Mouse (Mus musculus): Measurements from ENCODE around the gene Zfp788.
A peak's percentile ranks its signal among the peaks of the same experiment; 100 is the strongest.
"Not testable (repeated sequence)": the region's sequence is repeated elsewhere in the genome, so short reads cannot be mapped to it uniquely, and the experiment has no call there.

Zfp788 gene

DNA sequence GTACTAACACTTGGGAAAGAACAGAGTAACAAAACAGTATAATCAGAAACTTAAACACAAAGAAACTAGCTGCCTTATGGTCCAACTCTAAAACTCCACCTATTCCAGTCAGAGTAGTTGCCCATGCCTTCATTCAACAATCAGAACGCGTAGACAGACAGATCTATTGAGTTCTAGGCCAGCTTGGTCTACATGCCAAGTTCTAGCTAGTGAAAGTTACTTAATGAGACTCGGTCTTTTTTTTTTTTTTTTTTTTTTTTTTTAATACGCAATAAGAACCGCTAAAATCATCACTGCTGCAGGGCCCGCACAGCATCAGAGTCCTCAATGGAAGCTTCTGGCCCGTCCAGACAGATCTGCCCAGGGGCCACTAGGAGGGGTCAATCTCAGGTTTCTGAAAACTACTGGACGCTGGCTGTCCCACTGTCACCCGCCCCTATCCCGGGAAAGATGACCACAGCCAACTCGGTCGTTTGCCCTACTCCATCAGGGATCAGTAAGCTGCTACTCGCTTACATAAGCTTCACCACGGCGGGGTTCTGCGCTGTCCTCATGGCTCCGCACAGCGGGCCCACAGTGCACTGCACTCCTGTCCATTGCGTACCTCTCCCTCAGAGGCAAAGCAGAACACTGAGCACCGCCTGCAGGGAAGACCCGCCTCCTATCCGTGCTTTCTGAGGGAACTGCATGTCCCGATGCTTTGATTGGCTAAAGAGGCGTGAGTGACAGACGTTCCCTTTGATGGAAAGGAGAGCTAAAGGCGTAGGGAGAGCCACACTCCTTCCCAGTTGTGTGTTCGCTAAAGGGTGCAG, at the start of gene Zfp788:
Zfp788 (plus strand) TSS at position 795 of the 812 bp plus-strand sequence.
- DNase-seq (ENCODE audit: low spot score in 2 of 2): peak; percentile 82 to 88

DNA sequence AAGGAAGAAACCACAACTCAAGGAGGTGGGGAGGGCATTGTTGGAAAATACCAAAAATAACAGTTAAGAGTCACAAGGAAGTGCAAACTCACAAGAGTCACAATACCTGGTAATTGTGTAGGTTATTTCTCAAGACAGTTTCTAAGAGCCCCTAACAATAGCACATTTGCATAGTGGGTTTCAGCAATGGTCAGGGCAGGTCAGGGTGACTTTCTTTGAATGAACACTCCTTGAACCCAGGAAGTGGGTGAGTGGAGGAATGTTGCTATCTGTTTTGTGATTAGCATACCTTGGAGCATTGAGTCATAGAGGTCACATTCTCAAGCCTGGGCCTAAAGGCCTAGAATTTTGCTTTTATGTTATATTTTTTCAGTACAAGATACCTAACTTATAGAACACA, 45.2 kb upstream of the Zfp788 start:
- not testable (repeated sequence) for DNase-seq (ENCODE audit: low spot score in 2 of 2)

DNA sequence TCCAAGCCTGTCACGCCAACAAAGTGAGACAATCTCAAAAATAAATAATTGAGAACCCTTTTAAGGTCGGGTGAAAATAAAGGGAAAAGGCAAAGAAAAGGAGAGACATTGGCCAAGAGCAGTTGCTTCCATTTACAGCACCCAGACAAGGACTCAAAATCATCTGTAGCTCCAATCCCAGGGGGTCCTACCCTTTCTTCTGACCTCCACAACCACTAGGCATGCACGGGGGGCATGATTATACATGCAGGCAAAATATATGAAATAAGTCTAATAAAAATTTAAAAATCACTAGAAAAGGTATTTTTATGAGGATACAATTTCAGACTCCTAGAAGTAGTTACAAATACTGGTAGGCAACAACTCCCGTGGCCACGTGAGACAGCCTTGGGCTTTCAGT, 34.4 kb upstream of the Zfp788 start:
- no peak for DNase-seq (ENCODE audit: low spot score in 2 of 2)

DNA sequence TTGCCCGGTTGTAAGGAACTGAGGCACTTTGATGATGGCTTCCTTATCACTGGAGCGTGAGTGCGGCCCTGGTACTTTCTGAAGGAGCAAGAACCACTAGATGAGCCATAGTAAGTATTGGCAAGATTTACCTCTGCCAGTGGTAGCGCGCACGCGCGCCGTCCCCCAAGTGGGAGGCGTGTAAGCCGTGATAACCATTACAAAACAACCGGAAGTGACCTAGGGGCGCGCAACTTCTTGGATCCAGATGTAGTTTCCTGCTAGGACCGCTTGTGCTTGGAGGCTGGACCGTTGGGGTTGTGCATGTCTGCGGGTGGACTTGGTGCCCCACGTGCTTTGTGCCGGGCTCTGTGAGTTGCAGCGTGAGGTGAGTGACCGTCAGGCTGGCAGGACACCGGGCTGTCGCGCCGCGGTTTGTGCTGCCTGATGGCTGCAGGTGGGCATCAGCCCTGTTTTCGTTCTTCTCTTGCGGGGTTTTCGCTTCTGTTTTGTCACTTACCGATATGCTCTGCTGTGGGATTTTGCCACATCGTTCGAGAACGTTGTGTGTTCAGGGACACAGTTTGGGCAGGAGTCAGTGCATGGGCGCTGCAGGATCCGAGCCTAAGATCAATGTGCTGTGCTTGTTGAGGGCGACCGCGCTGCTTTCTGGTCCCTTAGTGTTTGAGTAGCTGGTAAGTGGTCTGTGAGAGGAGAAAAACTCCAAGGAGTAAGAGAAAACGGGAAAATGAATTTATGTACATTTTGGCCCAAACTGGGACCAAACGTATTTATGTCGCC, 33.8 kb upstream of the Zfp788 start, which contains the start of gene 2610021A01Rik:
2610021A01Rik (plus strand) TSS at position 197 of the 780 bp plus-strand sequence.
- peak; percentile 80 to 83 for DNase-seq (ENCODE audit: low spot score in 2 of 2)

DNA sequence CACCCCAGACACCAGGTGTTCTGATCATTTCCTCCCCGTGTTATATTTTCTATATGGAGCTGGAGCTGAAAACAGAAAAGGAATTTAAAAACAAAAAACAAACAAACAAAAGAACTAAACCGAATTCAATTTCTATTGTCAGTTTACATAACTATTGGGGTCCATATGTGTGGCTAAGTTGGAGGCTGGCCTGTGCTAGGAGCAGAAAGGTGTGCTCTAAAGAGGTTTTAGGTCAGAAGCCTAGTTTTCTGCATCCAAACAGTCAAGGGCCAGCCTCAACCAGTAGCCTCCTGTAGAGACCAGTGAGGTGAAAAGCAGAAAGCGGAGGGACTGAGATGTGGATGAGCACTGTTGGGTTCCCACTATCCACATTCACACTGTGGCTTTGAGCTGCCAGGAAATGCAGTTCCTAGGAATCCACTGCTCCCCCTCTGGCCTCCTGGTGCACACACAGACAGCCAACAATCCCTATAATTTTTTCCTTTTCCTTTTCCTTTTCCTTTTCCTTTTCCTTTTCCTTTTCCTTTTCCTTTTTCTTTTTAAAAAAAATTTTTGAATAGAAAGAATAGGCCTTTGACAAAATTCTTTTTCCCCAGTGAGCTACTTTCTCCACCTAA, 33.0 kb upstream of the Zfp788 start:
- DNase-seq (ENCODE audit: low spot score in 2 of 2): no peak

DNA sequence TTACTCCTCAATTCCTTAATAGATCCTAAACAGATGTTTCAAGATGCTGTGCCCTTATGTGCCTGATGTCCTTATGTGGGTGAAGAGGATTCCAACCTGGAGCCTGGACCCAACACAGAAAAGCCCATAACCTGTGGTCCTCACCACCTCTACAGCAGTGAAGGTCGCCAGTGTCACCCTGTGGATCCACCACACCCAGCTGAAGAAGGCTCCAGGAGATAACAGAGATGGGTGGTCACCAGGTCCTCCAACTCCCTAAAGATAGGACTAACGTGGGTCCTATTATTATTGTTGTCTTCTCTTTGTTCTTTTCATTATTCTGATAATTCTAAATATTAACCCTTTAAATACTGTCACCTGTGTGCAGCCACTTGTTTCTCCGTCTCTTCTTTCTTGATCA, 21.3 kb upstream of the Zfp788 start:
- DNase-seq (ENCODE audit: low spot score in 2 of 2): no peak

DNA sequence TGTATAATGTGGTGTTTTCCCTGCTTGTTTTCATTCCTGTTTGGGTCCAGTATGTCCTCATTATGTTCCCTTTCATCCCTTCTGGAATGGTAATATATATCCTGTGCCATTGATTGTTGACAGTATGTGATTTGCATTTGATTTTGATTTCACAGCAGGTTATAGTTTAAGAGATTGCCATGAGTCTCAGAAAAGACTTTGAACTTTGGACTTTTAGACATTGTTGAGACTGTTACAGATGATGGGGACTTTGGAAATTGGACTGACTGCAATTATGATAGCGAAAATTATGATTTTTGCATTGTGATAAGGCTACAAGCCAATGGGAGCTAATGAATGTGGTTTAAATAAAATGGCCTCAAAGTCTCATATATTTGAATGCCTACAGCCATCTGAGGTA, 16.8 kb upstream of the Zfp788 start:
- not testable (repeated sequence) for DNase-seq (ENCODE audit: low spot score in 2 of 2)

DNA sequence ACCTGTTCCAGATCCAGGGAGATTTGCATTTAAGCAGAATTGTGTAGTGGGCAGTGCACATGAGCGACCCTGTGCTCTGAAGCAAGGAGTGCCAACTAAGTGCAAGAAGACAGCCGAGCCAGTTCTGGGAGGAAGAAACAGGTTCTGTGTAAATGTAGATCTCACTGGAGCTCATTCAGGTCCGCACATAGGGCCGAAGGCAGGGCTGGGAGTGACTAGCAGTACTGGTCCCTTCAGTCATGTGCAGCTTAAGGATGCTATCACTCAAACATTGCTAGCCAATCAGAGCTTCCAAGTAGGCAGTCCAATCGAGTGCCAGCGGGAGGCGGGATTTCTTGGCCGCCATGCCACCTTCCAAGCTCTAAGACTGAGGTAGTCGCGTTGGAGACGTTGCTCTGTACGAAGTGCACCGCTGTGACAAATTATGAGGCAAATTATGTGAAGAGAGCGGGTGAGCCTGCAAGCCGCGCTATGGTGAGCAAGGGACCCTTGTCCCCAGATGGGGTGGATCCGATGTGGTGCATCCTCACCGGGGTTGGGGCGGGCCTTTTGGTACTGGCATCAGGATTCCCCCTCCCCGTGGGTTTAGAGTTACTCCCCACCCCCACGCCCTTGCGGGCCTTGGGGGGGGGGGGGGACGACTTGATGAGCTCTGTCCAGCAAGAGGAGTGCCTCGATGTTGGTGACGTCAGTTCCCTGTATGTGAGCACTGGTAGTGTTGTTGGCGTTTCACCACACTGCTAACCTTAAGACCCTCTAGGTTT, 400 bp downstream of the Zfp788 start:
- DNase-seq (ENCODE audit: low spot score in 2 of 2): peak; percentile 75 to 76

DNA sequence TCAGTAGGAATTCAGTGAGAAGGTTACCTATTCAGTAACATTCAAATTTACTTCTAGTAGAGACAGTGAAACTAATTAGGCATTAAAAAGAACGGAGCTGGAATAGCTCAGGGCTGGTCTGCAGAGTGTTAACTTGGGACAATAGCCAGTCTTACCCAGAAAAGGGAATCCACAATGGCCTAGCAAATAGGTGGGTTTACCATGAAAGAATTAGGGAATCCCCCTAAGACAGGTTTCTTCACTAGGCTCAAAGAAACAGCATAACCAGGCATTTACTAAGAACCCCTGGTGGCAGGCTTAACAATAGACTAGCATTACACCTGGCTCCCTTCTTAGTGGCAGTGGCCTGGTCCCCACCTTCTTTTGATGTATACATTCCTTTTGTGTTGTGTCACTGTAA, 41.3 kb downstream of the Zfp788 start:
- not testable (repeated sequence) for DNase-seq (ENCODE audit: low spot score in 2 of 2)

All from thymus, postnatal 10 days (tissue).